Mouse (Mus musculus): ENCODE results near the gene Pclaf. TPM values are rescaled to one million over a fixed set of nuclear protein-coding genes. Genes with fewer than 3 reads are reported as not detected.

Pclaf gene
- total RNA-seq (2021), result 10 to 100 TPM in 1 of 2 experiments, 1 to 10 TPM in 1; 9.2 to 10.9 TPM
- long read RNA-seq, experiment 1, transcript Pclaf-201 (4 exons, 2,188 nt), result major isoform, 18 of 19 reads
- long read RNA-seq, experiment 1, partial matches to known transcripts, result 0 of 19 reads
- long read RNA-seq, experiment 1, other reads (novel, unspliced or antisense), result 1 of 19 reads
- long read RNA-seq, experiment 2, transcript Pclaf-201 (4 exons, 2,188 nt), result major isoform, 21 of 23 reads
- long read RNA-seq, experiment 2, partial matches to known transcripts, result 0 of 23 reads
- long read RNA-seq, experiment 2, other reads (novel, unspliced or antisense), result 2 of 23 reads

DNA sequence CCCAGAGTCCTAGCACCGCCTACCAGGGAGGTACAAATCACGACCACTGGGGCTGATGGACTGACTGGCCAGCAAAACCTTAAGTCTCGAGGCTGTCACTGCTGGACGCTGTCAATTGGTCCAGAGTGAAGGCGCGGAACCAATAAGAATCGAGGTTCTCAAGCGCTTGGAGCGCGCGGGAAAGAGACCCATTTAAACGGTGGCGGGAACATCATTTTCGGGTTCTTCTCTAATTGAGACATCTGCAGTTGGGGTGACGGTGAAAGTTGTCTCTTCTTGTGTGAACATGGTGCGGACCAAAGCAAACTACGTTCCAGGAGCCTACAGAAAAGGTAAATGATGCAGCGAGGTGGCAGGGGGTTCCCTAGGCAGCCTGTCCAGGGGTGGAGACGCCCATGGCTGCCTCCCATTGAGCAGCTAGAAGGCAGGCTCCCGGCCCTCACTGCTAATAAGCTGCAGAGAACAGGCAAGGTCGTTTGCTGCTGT, at the start of gene Pclaf:
TSS of gene Pclaf (plus strand) at position 95 of the 486 bp plus-strand sequence.
- DNase-seq, result peak; percentile 53

DNA sequence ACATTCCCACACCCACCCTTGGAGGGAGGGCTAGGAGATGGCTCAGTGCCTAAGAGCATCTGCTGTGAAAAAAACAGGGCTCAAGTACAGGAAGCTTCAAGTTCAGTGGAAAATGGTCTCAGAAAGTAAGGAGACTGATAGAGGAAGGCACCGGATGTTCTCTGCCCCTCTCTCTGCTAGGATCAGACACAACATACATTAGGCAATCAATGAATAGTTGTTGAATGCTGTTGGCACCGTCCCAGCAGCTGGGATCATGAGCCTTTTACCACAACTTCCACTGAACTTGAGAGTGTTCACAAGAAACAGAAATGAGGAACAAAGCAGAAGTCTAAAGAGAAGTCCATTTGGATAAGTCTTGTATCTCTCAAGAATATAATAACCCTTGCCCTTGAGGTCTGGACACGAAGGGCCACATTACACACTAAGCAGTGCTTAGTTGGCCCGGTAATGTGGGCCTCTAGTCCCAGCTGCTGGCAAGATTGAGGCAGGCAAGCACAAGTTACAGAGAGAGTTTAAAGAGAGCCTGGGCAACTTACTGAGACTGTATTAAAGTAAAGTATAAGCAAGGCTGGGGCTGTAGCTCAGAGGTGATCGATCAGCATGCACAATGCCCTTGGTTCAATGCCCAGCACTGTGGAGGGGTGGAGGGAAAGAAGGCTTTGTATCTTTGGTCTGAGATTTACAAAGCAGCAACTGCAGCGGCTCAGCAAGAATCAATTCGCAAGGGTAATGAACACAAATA, 45.4 kb upstream of the Pclaf start:
- peak; percentile 23 for DNase-seq

GRCm38 (mm10) chr9:65848154-65848553, 41.9 kb upstream of the Pclaf start:
- DNase-seq, result no peak

DNA sequence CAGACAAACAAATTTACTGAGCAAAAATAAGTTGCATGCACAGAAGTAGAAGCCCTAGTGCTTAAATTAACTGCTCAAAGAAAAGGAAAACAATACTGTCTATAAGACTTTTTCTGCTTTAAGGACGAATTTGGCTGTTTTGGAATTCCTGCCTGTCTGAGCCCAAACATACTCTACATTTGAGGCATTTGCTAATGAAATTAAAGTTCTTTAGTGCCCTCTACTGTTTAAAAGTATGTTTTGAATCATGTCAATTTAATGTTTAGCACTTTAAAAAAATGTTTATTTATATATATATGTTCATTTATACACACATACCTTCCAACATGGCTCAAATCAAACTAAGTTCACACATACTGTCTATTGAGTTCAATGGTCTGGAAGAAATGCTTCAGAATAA, 39.8 kb upstream of the Pclaf start:
- no peak for DNase-seq

- no peak for DNase-seq
Observed at GRCm38 (mm10) chr9:65859656-65860055, 30.4 kb upstream of the Pclaf start.

- peak; percentile 91 for DNase-seq
Observed at GRCm38 (mm10) chr9:65884564-65885315, 5.3 kb upstream of the Pclaf start.

DNA sequence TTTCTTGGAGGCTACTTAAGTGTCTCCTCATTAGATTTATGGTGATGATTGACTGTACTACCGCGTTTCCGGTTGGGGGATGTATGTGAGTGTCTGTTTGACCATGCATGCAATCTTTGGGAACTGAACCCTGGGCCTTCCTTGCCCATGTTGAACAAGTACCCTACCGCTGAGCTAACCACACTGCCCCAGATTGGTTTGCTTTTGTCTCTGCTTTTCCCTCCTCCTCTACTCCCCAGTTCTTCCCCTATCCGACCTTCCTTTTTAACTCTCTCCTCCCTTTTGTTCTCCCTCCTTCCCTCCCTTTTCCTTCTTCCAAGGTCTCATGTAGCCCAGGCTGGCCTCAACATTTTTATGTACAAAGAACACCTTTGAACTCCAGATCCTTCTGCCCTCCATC, 1.1 kb downstream of the Pclaf start:
- DNase-seq, result no peak

DNA sequence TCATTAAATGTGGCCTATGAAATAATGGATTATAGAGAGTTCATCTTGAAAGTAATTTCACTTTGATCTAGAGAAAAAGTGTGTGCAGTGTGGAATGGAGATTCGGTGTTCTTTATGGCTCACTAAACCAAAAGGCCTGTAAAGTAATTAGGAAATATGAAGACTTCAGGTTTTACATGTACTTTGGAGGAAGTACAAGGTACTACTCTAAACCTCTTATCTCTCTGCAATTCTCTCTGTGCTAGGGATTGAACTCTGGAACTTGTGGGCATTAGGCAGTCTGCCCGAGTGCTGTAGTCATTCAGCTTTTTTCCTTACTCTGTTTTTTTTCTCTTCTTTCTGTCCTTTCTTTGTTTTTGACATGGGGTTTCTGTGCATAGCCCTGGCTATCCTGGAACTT, 6.9 kb downstream of the Pclaf start:
- DNase-seq, result no peak

DNA sequence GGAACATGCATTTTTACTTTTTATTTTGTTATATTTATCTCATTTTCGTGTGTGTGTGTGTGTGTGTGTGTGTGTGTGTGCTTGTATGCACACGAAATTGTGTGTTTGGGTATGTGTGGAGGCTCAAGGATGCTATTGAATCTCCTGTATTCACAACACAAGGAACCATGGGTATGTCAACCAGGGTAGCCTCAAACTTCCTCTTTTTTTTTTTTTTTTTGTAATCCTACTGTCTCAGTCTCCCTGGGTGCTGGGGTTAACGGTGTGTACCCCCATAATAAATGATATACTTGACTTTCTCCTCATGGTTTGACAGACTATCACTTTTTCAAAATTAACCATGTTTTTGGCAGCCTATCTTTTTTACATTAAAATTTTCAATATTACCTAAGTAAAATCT, 12.8 kb downstream of the Pclaf start:
- no peak for DNase-seq

DNA sequence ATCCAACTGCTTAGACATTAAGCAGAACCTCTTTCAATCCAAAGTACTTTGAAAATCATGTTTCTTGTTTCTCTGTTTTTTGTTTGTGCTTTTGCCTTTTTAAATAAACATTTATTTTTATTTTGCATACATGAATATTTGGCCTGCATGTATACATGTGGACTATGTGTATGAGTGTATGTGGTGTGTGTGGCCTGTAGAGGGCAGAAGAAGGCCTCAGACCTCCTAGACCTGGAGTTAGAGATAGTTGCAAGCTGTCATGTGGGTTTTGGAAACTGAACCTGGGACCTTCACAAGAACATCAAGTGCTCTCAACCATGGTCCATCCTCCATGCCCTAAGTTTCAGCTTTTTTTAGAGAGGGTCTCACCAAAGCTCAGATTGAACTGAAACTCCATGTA, 13.4 kb downstream of the Pclaf start:
- no peak for DNase-seq

DNA sequence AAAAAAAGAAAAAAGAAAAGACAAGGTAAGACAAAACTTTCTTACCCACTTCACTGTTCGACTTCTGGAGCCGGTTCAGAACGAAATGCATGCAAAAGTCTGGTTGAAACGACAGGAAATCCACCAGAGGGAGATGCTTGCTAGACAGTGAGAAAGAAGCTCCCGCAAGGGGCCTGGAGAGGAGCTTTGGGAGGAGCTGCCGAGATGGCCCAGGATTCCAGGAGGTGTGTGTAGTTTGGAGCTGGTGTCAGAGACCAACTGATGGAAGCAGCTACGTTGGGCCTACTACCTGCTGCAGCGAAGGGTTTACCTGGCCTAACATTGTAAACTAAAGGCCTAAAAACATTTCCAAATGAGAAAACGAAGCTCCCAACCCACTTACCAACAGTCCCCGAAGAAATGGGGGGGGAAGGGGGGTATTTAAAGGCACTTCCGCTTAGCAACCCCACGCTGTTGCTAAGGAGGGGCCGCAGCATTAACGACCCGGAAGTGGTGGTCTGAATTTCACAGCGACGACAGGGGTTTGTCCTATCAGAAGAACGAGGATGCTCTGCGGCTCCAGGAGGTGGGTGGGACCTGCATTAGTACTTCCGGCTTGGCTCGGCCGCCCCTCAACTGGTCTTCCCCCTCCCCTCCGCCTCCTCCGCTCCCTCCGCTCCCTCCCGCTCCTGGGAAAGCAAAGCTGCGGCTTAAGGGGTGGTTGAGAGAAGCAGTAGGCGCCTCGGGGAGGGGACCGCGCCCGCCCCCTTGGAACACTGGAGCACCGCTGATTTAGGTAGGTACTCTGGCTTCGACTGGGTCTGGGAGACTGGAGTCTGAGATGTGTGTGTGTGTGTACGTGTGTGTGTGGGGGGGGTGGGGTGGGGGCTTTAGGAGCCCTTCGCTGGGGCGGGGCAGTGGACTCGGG, 18.6 kb downstream of the Pclaf start, which contains the start of the genes Trip4 and Csnk1g1:
TSS of gene Trip4 (minus strand) at position 401 of the 907 bp plus-strand sequence.
TSS of gene Csnk1g1 (plus strand) at position 531 of the 907 bp plus-strand sequence.
- peak; percentile 91 for DNase-seq

- DNase-seq, result peak; percentile 59
Observed at GRCm38 (mm10) chr9:65909301-65909801, 19.3 kb downstream of the Pclaf start.

DNA sequence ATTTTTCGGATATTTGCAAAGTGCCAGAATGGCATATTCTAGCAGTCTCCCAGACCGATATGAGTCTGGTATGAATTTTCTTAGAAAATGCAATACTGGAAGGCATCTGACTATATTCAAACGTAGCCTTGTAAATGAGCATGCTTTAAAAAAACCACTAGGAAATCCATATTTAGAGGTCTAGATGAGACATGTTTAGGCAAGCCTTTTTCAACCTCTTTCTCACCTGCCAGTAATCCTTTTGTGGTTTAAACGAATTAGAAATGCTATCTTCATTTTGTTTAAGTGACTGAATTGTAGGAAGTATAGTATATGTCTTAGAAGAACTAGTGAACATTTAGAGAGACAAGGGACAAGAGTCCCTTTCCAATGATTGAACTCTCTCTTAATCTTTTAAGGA, 19.8 kb downstream of the Pclaf start:
- DNase-seq, result no peak

DNA sequence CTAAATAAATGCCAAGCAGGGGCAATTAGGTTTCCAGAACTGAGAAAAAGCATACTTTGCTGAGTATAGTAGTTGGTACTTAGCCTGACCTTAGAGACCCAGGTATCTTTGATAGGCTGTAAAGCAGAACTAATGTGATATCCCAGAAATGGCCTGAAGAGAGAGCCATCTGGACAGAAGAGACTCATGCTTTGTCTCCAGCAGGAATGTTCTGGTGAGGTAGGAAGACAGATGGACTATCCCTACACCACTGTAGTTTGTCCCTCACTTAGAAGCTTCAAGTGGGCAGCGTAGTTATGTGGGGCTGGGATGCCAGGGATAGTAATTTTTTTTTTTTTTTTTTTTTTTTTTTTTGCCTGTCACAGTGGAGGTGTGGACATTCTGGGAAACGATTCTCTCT, 23.9 kb downstream of the Pclaf start:
- DNase-seq, result no peak

- DNase-seq, result no peak
Observed at GRCm38 (mm10) chr9:65917015-65917414, 27.0 kb downstream of the Pclaf start.

DNA sequence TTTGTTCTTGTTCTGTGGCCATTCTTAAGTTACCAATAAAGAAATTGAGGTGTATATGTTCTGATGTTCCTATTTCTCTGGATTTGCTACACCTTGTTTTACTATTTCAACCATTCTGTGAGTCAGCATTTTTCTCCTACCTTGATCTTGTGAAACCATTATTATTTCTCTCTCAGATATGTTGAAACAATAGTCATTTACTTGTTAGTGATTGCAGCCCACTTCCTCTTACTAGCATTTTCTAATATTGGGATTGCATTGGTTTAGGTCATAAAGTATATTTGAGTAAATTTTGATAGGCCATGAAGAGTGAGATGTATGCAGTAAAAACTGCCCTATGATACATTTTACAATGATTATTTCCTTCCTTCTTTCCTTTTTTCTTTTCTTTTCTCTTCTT, 38.4 kb downstream of the Pclaf start:
- DNase-seq, result no peak

DNA sequence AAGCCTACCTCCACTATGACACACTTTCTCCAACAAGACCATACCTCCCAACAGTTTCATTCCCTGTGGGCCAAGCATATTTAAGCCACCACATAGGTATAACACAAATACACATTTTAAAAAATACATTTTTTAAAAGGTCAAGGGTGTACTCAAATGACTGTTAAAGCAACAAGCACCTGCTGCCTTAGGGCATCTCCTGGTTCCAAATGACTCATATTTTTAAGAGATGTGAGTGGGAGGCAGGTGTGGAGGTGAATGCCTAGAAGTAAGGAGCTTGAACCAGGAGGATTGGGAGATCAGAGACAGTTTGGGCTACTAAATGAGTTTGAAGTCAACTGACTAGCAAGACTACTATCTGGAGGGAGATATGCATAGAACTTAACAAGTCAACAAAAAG, 39.8 kb downstream of the Pclaf start:
- DNase-seq, result no peak

GRCm38 (mm10) chr9:65937566-65937965, 47.5 kb downstream of the Pclaf start:
- DNase-seq, result no peak

DNA sequence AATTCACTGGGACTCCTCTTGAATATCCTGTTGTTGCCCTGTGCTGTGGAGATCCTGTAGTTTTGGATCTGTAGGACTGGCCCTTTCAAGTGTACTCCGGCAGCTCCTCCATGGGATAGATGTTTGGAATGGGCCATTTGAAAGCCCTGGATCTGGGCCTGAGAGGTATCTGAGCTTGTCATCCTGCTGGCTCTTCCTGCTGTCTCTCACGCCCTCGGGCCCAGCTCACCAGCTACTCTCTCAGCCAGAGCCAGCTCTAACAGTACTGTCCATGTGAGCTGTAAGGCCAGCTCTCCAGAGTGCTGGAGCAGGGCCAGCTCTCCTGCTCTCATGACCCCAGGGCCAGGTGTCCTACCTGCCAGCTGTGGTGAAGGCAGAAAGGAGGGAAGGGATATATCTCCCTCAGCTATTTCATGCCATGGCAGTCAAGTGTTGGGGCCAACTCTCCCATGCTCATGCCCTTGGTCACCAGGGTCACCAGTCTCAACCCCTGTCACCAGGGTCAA, 61.1 kb downstream of the Pclaf start:
- no peak for DNase-seq

All from gastrocnemius, postnatal 10 days (tissue).